Mouse (Mus musculus): Measurements from ENCODE around the gene Mccc1.
A peak's percentile ranks its signal among the peaks of the same experiment; 100 is the strongest.

The Mccc1 gene

GRCm38 (mm10) chr3:36000275-36001239, at the start of gene Mccc1:
Gene Mccc1 (minus strand): TSS chr3:36000678.
- peak; percentile 89 for DNase-seq (ENCODE audit: low spot score)

- no peak for DNase-seq (ENCODE audit: low spot score)
These were observed 48.6 kb upstream of the Mccc1 start for GRCm38 (mm10) chr3:36049106-36049505.

GRCm38 (mm10) chr3:36045086-36045485, 44.6 kb upstream of the Mccc1 start:
- DNase-seq (ENCODE audit: low spot score), result no peak

DNA sequence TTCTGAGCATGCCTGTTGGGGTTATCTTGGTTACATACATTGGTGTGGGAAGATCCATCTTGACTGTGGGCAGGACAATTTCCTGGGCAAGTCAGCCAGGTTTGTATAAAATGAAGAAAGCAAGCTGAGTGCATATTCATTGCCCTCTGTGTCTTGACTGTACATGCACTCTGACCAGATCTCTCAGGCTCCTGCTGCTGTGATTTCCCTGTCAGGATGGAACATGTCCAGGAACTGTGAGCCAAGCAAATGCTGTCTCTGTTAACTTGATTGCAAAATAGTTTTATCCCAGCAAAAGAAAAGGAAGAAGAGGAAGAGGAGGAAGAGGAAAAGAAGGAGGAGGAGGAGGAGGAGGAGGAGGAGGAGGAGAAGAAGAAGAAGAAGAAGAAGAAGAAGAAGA, 44.0 kb upstream of the Mccc1 start:
- no peak for DNase-seq (ENCODE audit: low spot score)

- no peak for DNase-seq (ENCODE audit: low spot score)
These were observed 31.4 kb upstream of the Mccc1 start for GRCm38 (mm10) chr3:36031740-36032510.

DNA sequence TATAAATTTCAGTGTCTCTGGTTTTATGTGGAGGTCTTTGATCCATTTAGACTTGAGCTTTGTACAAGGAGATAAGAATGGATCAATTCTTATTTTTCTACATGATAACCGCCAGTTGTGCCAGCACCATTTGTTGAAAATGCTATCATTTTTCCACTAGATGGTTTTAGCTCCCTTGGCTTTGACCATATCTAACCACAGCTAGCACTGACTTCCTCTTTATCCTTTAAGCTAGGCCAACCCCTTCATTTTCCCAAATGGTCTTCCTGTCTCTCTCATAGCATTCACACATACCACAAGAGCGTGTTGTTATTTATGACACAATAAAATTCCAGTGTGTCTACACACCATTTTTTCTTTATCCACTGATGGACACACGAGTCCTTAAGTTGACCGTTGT, 29.5 kb upstream of the Mccc1 start:
- no peak for DNase-seq (ENCODE audit: low spot score)

- DNase-seq (ENCODE audit: low spot score), result no peak
These were observed 25.3 kb upstream of the Mccc1 start for GRCm38 (mm10) chr3:36025732-36026131.

DNA sequence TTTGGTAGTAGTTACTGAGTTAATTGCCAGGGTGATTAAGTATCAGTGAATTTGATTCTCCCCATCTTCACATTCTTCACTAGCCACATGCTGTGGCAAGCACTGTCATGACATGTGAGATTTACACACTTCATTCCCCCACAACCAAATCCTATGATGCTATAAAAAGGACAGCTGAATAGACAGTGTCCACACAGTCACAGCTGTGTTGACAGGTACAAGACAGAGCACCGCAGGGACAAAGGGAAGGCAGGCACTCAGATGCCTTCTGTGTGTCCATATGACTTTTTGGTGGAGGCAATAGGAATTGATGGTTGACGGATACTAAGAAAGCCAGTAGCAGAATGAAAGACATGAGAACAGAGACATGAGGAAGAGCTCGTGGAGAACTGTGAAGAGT, 10.8 kb upstream of the Mccc1 start:
- DNase-seq (ENCODE audit: low spot score), result no peak

DNA sequence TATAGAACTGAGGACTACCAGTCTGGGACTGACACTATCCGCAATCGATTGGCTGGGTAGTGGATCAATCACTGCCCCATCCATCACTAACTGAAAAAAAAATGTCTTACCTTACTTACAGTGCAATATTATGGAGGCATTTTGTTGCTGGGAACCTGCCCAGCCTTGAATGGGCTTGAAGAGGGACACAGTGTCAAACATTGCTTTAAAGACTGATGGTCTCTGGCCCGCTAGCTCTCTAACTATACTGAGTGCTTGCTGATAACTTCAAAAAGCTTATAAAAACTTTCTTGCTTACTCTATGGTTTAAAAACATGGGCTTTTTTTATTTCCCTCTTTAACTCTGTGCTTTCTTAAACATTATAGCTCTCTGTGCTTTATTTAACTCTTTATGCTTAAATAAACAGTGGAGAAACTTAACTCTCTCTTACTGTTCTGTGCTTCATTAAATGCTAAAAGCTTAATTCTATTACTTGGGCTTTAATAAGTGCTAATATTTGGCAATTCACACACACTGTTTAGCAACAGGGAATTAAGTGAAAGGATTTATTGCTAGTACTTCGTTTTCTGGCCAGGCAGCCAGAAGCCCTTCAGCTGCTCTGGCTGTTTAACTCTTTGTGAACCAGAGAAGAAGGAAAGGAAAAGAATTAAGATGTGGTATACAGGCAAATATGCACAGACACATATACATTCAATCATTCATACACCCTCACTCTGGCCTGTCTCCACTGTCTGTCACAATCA, 8.1 kb upstream of the Mccc1 start:
- DNase-seq (ENCODE audit: low spot score), result no peak

DNA sequence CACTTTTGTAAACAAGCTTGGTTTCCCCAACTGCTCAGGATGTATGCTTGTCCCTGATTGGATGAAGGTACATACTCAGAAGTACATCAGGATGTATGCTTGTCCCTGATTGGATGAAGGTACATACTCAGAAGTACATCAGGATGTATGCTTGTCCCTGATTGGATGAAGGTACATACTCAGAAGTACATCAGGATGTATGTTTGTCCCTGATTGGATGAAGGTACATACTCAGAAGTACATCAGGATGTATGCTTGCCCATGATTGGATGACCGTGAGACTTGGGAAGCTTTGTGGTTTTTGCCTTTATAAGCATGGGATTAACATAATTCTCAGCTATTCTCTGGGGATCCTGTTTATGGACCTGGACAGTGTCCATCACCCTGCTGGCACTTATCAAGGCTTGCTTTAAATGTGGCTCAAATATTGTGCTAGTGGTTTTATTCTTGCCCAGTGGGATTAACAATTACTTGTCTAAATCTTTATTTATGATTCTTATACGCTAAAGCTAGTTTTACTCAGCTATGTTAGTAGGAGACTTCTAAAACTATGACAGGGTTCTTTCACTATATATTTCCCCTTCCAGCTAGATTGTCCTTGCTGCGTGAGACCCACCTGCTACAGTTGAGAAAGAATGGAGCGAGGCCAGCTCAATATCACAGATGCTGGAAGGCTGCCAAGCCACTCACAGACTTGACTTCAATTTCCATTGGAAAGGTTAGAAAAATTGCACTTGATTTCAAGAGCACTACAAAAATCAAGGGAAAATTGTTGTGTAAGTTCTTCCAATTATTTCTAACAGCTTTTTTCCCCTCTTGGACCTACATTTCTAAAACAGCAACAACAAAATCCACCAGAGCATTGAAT, 3.8 kb upstream of the Mccc1 start:
- no peak for DNase-seq (ENCODE audit: low spot score)

DNA sequence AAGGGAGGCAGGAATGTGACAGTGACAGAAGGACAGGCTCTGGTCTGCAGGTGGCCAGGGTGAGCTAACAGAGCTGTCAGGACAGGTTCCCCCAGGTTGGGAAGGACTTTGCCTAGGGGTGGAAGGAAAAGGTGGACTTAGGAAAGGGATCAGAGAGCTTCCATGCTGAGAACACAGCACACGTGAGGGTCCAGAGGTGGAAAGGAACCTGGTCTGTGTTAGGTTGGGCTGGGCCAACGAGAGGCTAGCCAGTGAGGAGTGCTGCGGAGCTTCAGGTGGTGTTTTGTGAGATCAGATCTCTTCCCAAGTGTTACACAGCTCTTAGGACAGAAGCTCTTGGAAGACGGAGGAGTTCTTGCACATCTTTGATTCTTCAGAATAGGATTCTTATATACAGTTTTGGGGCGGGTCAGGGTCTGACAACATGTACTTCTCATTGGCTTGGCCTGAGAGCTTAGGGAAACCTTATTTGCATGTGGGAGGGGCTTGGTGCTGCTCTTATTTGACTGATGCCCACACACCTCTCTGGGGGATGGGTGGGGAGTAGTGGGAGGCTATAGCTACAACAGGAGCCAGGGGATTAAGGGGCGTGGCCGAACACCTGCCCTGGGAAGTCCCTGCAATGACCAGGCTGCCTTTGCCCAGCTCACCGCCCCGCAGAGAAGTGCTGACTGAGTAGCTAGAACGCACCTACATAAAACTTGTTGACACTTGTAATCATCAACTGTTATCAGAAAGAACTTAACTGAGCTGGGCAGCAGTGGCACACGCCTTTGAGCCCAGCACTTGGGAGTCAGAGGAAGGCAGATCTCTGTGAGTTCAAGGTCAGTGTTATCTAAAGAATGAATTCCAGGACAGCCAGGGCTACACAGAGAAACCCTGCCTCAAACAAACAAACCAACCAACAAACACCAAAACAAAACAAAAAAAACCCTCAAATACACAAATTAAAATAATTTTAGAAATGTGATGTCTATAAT, 5.6 kb downstream of the Mccc1 start:
- no peak for DNase-seq (ENCODE audit: low spot score)

GRCm38 (mm10) chr3:35990715-35991114, 9.8 kb downstream of the Mccc1 start:
- no peak for DNase-seq (ENCODE audit: low spot score)

DNA sequence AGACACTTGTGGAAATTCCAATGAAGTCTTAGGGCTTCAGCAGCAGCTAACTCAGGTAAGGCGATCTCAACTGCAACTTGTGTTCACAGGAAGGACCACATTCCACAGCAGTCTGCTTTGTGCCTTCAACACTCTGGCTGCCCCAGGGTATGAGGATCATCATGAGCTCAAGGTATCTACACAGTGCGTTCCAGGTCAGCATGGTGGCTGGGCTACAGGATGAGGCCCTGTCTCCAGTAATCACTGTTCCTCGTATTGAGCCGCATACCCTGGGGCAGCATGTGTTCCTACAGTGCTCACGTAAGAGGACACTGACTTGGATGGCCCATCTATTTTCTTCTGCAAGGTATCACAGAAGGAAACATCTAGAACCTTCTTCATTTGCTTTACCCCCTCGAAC, 12.4 kb downstream of the Mccc1 start:
- DNase-seq (ENCODE audit: low spot score), result no peak

DNA sequence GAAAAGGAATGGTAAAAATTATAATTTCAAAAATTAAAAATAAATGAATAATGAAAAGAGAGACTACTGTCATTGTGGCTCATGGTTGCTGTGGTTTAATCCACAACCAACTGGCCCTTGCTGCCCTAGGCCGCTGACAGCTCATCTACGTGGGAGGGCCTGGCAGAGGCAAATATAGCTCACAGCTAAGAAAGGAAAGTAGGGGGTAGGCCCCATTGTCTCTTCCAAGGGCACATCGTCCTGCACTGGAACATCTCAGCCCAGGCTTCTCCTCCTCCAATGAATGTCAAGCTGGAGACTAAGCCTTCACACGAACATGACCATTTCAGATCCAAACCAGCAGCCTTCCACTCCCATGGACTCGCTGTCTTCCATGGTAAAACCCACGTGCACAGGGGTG, 14.2 kb downstream of the Mccc1 start:
- no peak for DNase-seq (ENCODE audit: low spot score)

GRCm38 (mm10) chr3:35973551-35973950, 26.9 kb downstream of the Mccc1 start:
- no peak for DNase-seq (ENCODE audit: low spot score)

DNA sequence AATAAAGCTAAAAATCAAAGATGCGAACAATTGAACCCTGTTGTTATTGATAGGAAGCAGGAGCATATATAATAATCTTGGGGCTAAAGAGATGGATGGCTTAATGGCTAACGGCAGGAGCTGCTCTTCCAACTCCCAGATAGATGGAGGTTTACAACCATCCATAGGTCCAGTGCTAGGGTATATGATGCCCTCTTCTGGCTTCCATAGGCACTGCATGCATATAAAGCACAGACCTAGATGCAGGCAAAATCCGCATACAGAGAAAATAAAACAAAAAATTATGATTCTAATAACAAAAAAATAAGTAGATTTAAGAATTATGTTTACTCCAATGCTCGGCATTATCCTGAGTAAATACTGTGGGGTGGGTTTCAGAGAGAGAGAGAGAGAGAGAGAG, 27.5 kb downstream of the Mccc1 start:
- DNase-seq (ENCODE audit: low spot score), result no peak

- DNase-seq (ENCODE audit: low spot score), result no peak
These were observed 29.3 kb downstream of the Mccc1 start for GRCm38 (mm10) chr3:35971149-35971548.

GRCm38 (mm10) chr3:35970441-35970840, 30.0 kb downstream of the Mccc1 start:
- no peak for DNase-seq (ENCODE audit: low spot score)

DNA sequence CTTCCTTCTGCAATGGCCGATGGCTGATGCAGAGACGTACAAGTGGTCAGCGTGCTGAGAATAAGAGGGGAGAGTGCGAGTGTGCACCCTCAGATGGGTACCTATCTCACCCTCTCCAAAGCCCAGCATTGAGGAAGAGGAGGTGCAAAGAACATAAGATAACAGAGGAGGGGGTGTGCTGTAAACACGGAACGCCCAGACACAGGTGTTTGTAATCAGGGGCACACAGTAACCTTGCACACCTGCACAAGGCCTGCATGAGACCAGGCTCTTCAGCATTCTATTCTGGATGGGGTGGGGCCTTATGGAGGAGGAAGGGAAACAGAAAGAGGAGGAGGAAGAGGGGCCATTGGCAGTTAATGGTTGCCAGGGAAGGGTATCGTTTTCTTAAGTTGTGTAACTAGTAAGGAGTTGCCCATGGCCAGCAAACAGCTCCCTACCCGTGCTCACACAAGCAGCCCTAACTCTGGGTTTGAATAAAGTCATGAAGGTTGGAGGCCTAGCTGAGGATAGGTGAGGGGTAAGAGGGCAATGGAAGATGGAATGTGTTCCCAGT, 33.0 kb downstream of the Mccc1 start:
- DNase-seq (ENCODE audit: low spot score), result no peak

DNA sequence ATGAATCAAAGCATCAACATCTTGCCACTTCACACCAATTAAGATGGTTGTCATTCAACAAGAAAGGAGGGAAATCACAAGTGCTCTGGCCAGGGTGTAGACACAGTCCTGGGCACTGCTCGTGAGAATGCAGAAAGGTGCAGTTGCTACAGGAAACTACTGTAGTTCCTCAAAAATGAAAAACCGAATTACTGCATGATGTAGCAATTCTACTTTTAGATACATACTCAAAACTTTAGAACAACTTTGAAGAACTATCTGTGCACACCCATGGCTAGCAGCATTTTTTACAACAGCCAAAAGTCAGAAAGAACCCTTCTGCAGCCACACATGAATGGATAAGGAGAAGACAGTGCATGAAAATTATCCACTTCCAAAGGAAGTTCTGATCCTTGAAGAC, 34.0 kb downstream of the Mccc1 start:
- no peak for DNase-seq (ENCODE audit: low spot score)

Data from ovary, postnatal 36 days (tissue).